Mouse (Mus musculus): ENCODE data around the gene Ctdsp2. TPM values are rescaled to one million over a fixed set of nuclear protein-coding genes. Genes with fewer than 3 reads are reported as not detected.
A peak's percentile ranks its signal among the peaks of the same experiment; 100 is the strongest.

The Ctdsp2 gene
- total RNA-seq (2015; ENCODE audit: low replicate concordance): 19.6 and 29.3 TPM in 2 replicates
- 16.5 and 20.9 TPM in 2 replicates for total RNA-seq (2017; ENCODE audit: low replicate concordance)

- ATAC-seq (replicated peaks; ENCODE audit: low FRiP score, poor library complexity, severe bottlenecking): peak; percentile 97
These were observed at the start of gene Ctdsp2 for GRCm38 (mm10) chr10:126978277-126978994. Gene Ctdsp2, plus strand, starts transcription at chr10:126978717.

- no peak for ATAC-seq (replicated peaks; ENCODE audit: low FRiP score, poor library complexity, severe bottlenecking)
These were observed 49.7 kb upstream of the Ctdsp2 start for GRCm38 (mm10) chr10:126928819-126929206.

DNA sequence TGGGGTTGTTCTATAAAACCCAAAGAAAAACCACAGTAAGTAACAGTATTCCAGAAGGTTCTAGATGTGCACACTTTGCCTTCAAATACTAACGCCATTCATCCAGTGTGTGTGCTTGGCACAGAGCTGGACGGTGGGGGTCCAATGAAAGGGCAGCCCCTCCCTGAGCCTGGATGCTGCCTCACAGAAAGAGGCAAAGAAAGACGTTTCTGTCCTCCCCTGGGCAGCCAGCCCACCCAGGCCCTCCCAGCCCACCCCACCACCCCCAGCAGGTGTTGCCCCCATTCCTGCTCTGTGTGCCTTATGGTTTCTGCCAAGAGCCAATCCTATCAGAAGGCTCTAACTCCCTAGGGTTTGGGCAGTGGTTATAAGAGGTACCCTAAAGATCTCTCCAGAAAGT, 49.0 kb upstream of the Ctdsp2 start:
- no peak for ATAC-seq (replicated peaks; ENCODE audit: low FRiP score, poor library complexity, severe bottlenecking)

GRCm38 (mm10) chr10:126930270-126931121, 48.0 kb upstream of the Ctdsp2 start:
- ATAC-seq (replicated peaks; ENCODE audit: low FRiP score, poor library complexity, severe bottlenecking): no peak

GRCm38 (mm10) chr10:126931123-126931759, 47.3 kb upstream of the Ctdsp2 start:
- no peak for ATAC-seq (replicated peaks; ENCODE audit: low FRiP score, poor library complexity, severe bottlenecking)

DNA sequence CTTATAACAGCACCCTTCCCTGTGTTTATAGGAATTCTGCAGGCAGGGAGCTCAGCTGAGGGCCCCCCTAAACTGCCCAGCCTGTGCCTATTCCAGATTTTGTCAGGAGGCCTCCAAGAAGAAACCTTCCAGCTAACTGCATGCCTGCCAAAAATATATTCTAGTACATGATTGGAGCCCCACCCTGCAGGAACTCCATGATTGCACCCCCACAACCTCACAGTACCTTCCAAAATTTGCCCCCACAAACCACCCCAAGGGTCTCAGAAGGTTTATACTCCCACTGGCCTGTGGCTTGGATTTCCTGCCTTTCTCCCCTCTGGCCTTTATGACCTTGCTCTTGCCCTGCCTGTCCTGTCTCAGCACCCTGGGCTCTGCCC, 46.8 kb upstream of the Ctdsp2 start:
- no peak for ATAC-seq (replicated peaks; ENCODE audit: low FRiP score, poor library complexity, severe bottlenecking)

DNA sequence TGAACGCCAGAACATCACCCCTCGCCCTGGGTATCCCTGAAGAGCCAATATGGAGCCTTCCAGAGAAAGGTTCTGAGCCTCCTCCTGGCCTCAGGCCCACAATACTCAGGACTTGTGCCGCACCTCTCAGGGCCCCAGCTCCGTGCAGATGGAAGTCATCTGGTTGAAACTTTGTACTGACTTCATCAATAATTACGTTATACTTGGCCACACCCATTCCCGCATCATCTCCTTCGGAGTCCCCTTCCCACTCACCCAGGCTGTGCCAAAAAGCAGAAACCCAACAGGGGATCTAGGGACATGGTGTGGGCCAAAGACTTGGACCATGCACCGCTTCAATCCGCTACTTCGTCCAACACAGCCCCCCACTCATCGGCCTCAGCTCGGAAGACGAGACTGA, 44.0 kb upstream of the Ctdsp2 start:
- ATAC-seq (replicated peaks; ENCODE audit: low FRiP score, poor library complexity, severe bottlenecking): no peak

GRCm38 (mm10) chr10:126935121-126935520, 43.4 kb upstream of the Ctdsp2 start:
- no peak for ATAC-seq (replicated peaks; ENCODE audit: low FRiP score, poor library complexity, severe bottlenecking)

DNA sequence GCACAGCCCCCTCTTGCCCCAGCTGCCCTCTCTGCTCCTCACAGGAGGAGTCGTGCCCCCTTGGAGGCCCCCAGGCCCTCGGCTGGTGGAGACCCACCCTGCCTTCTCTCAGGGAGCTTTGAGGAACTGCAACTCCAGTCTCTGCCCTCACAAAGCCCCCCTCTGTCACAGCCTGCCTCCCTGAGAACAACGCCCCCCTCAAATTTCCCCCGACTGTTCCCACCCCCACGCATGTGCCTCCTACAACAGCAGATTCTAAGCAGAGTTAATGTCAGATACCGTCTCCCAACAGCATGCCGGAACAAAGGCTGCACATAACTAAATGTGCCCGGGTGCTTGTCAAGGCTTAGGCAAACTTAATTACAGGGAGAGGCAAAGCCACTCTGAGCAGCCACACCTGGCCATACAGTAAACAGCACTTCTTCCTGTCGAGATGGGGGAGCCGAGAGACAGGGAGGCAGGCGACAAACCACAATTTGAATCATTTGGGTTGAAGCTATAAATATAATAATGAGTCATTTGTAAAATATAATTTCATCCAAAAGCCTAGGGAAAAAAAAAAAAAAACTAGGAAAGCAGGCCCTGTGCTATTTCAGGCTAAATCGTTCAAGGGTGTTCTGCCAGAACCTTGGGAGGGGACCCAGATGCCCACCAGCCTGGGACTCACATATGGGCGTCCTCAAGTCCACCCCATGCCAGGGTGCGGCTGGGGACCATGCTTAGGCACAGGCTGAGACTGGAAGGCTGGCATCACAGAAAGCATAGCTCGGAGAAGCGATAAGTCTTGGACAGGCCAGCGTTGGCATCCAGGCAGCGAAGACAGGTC, 42.7 kb upstream of the Ctdsp2 start:
- ATAC-seq (replicated peaks; ENCODE audit: low FRiP score, poor library complexity, severe bottlenecking): no peak

GRCm38 (mm10) chr10:126940949-126941348, 37.6 kb upstream of the Ctdsp2 start:
- ATAC-seq (replicated peaks; ENCODE audit: low FRiP score, poor library complexity, severe bottlenecking): no peak

- ATAC-seq (replicated peaks; ENCODE audit: low FRiP score, poor library complexity, severe bottlenecking): no peak
These were observed 33.0 kb upstream of the Ctdsp2 start for GRCm38 (mm10) chr10:126945531-126945930.

GRCm38 (mm10) chr10:126949824-126950223, 28.7 kb upstream of the Ctdsp2 start:
- ATAC-seq (replicated peaks; ENCODE audit: low FRiP score, poor library complexity, severe bottlenecking): no peak

DNA sequence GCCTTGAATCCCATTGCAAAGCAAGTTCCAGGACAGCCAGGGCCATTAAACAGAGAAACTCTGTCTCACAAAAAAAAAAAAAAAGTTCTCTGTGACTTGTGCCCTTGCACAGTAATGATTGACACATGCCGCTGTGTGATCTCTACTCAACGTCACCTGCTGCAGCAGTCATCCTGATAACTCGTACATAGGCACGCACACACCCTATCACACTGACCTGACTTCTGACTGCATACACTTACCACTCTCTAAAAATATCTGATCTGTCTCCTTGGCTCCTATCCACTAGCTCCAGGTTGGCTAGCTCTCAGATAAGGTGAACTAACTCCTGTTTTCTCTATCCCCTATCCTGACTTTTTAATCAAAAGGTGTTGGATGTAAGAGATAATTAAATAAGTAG, 27.9 kb upstream of the Ctdsp2 start:
- ATAC-seq (replicated peaks; ENCODE audit: low FRiP score, poor library complexity, severe bottlenecking): no peak

DNA sequence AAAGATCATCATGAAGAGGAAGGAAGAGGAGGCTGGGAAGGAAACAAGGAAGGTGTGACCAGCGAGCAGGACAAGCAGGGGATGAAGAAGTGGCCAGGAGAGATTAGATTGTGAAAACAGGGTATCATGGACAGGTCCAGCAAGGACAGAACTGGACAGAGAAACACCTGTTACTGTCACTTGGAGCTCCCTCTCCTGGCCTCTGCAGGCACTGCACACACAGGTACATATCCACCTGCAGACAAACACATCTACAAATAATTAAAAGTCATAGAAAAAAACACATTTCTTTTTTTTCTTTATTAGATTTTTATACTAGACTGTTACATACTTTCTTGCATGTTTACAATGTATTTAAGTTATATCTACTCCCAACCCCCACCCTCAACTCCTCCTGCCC, 26.1 kb upstream of the Ctdsp2 start:
- no peak for ATAC-seq (replicated peaks; ENCODE audit: low FRiP score, poor library complexity, severe bottlenecking)

DNA sequence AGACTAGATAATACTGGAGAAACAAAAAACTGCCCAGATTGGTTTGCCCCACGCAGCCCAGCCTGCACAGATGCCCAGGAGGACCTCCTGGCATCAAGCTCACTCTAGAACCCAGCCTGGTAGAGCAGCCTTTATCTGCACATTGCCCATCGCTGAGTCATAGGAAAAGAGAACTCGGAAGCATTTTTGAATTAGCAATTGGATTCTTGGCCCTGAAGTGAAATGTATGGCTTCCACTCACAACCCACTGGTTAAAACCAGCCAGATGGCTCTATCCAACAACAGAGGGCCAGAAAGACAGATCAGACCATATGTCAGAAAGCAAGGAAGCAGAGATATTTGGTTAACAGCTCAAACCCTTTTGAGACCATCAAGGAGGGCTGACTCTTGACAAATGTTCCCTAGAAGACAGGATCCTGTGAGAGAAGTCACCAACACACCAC, 25.5 kb upstream of the Ctdsp2 start:
- no peak for ATAC-seq (replicated peaks; ENCODE audit: low FRiP score, poor library complexity, severe bottlenecking)

DNA sequence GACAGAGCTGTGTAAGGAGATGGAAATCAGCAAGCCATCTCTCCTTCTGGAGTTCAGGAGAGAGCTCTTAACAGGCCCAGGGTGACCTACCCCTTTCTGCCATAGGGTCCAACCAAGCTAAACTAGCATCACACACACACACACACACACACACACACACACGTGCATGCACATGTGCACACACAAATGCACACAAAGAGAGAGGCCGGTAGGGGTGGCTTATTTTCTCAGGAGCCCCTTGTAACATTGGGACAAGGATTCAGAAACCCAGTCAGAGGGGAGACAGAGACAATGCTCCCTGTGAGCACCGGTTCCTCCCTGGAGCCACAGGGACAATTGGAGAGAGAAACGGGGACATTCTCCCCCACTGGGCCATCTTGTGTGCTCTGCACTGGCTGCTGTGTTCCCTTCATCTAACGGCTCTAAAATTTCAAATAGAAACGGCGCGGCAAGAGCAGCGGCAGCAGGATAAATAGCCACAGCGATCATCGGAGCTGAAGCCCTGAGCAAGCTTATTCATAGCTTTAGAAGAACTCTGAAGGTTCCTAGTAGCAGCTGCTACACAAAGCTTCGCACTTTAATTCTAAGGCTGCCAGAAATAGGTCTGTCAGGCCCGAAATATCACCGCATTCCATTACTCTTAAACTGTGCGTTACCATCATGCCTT, 21.7 kb upstream of the Ctdsp2 start:
- ATAC-seq (replicated peaks; ENCODE audit: low FRiP score, poor library complexity, severe bottlenecking): no peak

- ATAC-seq (replicated peaks; ENCODE audit: low FRiP score, poor library complexity, severe bottlenecking): no peak
These were observed 21.0 kb upstream of the Ctdsp2 start for GRCm38 (mm10) chr10:126957359-126958107.

GRCm38 (mm10) chr10:126960496-126960895, 18.0 kb upstream of the Ctdsp2 start:
- ATAC-seq (replicated peaks; ENCODE audit: low FRiP score, poor library complexity, severe bottlenecking): no peak

GRCm38 (mm10) chr10:126961757-126962156, 16.8 kb upstream of the Ctdsp2 start:
- no peak for ATAC-seq (replicated peaks; ENCODE audit: low FRiP score, poor library complexity, severe bottlenecking)
